Mouse (Mus musculus) forebrain, postnatal 0 days (tissue): ENCODE results near the gene Kcnk2. TPM values are rescaled to one million over a fixed set of nuclear protein-coding genes. Genes with fewer than 3 reads are reported as not detected.
A peak's percentile ranks its signal among the peaks of the same experiment; 100 is the strongest.

ENCODE experiments used
- ATAC-seq: fragments of 200-750 bp; cut with Nextera tagmentation; 2 replicates; pipeline ENCODE4 v1.8.0; 2017; ENCODE audit warnings: mild to moderate bottlenecking, moderate library complexity
- DNase-seq: peaks from one replicate; pipeline ENCODE4 v3.0.0-alpha.2; 2015
- H3K27ac ChIP-seq: fragments of 300-500 bp; sonication (generic); 2 replicates; pipeline ENCODE4 v1.5.1; 2014; ENCODE audit warnings: low read depth, mild to moderate bottlenecking, antibody characterized with exemption, low read length, moderate library complexity, mixed read lengths
- H3K27me3 ChIP-seq: fragments of 300-500 bp; sonication (generic); 2 replicates; pipeline ENCODE4 v1.6.1; 2014; ENCODE audit warnings: mild to moderate bottlenecking, low read length, mixed read lengths; ENCODE audit not compliant: insufficient read depth
- H3K36me3 ChIP-seq: fragments of 300-500 bp; sonication (generic); 2 replicates; pipeline ENCODE4 v1.6.1; 2014; ENCODE audit warnings: mild to moderate bottlenecking, moderate library complexity; ENCODE audit not compliant: insufficient read depth
- H3K4me1 ChIP-seq: fragments of 300-500 bp; sonication (generic); 2 replicates; pipeline ENCODE4 v1.6.1; 2014; ENCODE audit warnings: antibody characterized with exemption; ENCODE audit not compliant: insufficient read depth
- H3K4me2 ChIP-seq: fragments of 300-500 bp; sonication (generic); 2 replicates; pipeline ENCODE4 v1.6.1; 2014; ENCODE audit warnings: low read depth, mild to moderate bottlenecking, moderate library complexity
- H3K4me3 ChIP-seq: fragments of 300-500 bp; sonication (generic); 2 replicates; pipeline ENCODE4 v1.5.1; 2014; ENCODE audit warnings: low read depth, low read length, mixed read lengths
- H3K9ac ChIP-seq: fragments of 300-500 bp; sonication (generic); 2 replicates; pipeline ENCODE4 v1.6.1; 2014; ENCODE audit warnings: mild to moderate bottlenecking
- H3K9me3 ChIP-seq: fragments of 300-500 bp; sonication (generic); 2 replicates; pipeline ENCODE4 v1.6.1; 2016; ENCODE audit warnings: low read length
- CTCF ChIP-seq: sonication (generic); IDR thresholded peaks from 2 replicates; pipeline ENCODE4 v1.5.1; 2016; ENCODE audit warnings: antibody characterized with exemption, control low read depth, low read depth
- WGBS: fragments of 180-500 bp; shearing (Covaris S2); extraction: QIAGEN DNeasy Blood & Tissue Kit; methylation state at CpG from one replicate; pipeline ENCODE4 v1.1.7; 2014; 5-methylcytosine and 5-hydroxymethylcytosine counted together
- polyA plus RNA-seq: library from polyadenylated mRNA; unstranded; fragments of >200 nt; fragmentation: Nextera tagmentation; extraction: Ambion mirVana; gene quantifications from 2 replicates; pipeline ENCODE4 v1.2.1, GENCODE M21; 2015
- total RNA-seq: library from RNA; depleted of rRNA; stranded (reverse); fragments of >200 nt; gene quantifications from 2 replicates; pipeline ENCODE4 v1.2.3, GENCODE M21; 2014; rRNA removed

Gene Kcnk2
- total RNA-seq (19.2 and 20.9 TPM in 2 replicates), polyA plus RNA-seq (15.4 and 22.0 TPM in 2 replicates)

GRCm38 (mm10) chr1:189402223-189402943 lies at the start of gene Kcnk2:
Gene Kcnk2, minus strand, starts transcription at chr1:189402273.
- Histone ChIP-seq H3K27me3 (no peaks in the 10 kb centered on the region), H3K4me3 (no peak within 1 kb of the TSS), H3K4me1 (no peaks in the 10 kb centered on the region), H3K9ac (no peak within 1 kb of the TSS), H3K36me3 (no peaks in the 10 kb centered on the region), H3K4me2 (no peak within 1 kb of the TSS; the same call in 1 of the 2 replicates), H3K27ac (no peak within 1 kb of the TSS), H3K9me3 (no peaks in the 10 kb centered on the region)
- no peak for TF ChIP-seq CTCF
- ATAC-seq (no peak), DNase-seq (peak; percentile 20)
- 34% methylated on average over 14 of the region's 14 CpGs for WGBS

GRCm38 (mm10) chr1:189440741-189441140 lies 38.7 kb upstream of the Kcnk2 start:
- no peak overlapping the region for H3K9ac ChIP-seq
- TF ChIP-seq CTCF: no peak
- H3K27ac ChIP-seq: 0 out of 2 replicates have a peak overlapping the region, but pooled peaks have one; percentile 29
- H3K36me3 ChIP-seq: no peaks in the 10 kb centered on the region
- H3K27me3 ChIP-seq: no peaks in the 10 kb centered on the region
- no peaks in the 10 kb centered on the region for H3K9me3 ChIP-seq
- H3K4me1 ChIP-seq: no peaks in the 10 kb centered on the region
- DNase-seq: no peak
- no peak overlapping the region for H3K4me3 ChIP-seq
- WGBS: 86% methylated on average over 9 of the region's 9 CpGs
- no peak overlapping the region for H3K4me2 ChIP-seq
- ATAC-seq: no peak; the same call in 1 of the 2 replicates

GRCm38 (mm10) chr1:189437126-189437525 lies 35.1 kb upstream of the Kcnk2 start:
- no peaks in the 10 kb centered on the region for H3K36me3 ChIP-seq
- H3K4me2 ChIP-seq: no peak overlapping the region
- DNase-seq: no peak
- no peak for TF ChIP-seq CTCF
- H3K9me3 ChIP-seq: no peaks in the 10 kb centered on the region
- no peak overlapping the region for H3K9ac ChIP-seq
- H3K27me3 ChIP-seq: no peaks in the 10 kb centered on the region
- H3K4me3 ChIP-seq: no peak overlapping the region
- H3K27ac ChIP-seq: no peak overlapping the region
- no peaks in the 10 kb centered on the region for H3K4me1 ChIP-seq
- 65% methylated on average over 5 of the region's 5 CpGs for WGBS
- ATAC-seq: no peak

GRCm38 (mm10) chr1:189435452-189435851 lies 33.4 kb upstream of the Kcnk2 start:
- Histone ChIP-seq H3K4me3 (no peak overlapping the region), H3K27ac (no peak overlapping the region), H3K4me1 (no peaks in the 10 kb centered on the region), H3K36me3 (no peaks in the 10 kb centered on the region), H3K9me3 (no peaks in the 10 kb centered on the region), H3K9ac (no peak overlapping the region), H3K4me2 (no peak overlapping the region), H3K27me3 (no peaks in the 10 kb centered on the region)
- WGBS: 67% methylated on average over 10 of the region's 10 CpGs
- ATAC-seq: peak; percentile 79; the same call in 1 of the 2 replicates
- TF ChIP-seq CTCF: no peak
- DNase-seq: no peak

GRCm38 (mm10) chr1:189431479-189431878 lies 29.4 kb upstream of the Kcnk2 start:
- DNase-seq (no peak), ATAC-seq (no peak)
- no peaks in the 10 kb centered on the region for H3K4me1 ChIP-seq
- no peak overlapping the region for H3K9ac ChIP-seq
- no peak overlapping the region for H3K27ac ChIP-seq
- H3K36me3 ChIP-seq: no peaks in the 10 kb centered on the region
- TF ChIP-seq CTCF: no peak
- H3K4me3 ChIP-seq: no peak overlapping the region
- no peaks in the 10 kb centered on the region for H3K9me3 ChIP-seq
- WGBS: 15% methylated on average over 5 of the region's 5 CpGs
- no peaks in the 10 kb centered on the region for H3K27me3 ChIP-seq
- no peak overlapping the region for H3K4me2 ChIP-seq

- Histone ChIP-seq H3K4me3 (no peak overlapping the region), H3K27ac (no peak overlapping the region), H3K27me3 (no peaks in the 10 kb centered on the region), H3K9me3 (no peaks in the 10 kb centered on the region), H3K9ac (no peak overlapping the region), H3K36me3 (no peaks in the 10 kb centered on the region), H3K4me1 (no peaks in the 10 kb centered on the region), H3K4me2 (no peak overlapping the region)
- TF ChIP-seq CTCF: no peak
- ATAC-seq: peak; percentile 45; the same call in 1 of the 2 replicates
- DNase-seq: no peak
- 26% methylated on average over 4 of the region's 4 CpGs for WGBS
These were observed 28.5 kb upstream of the Kcnk2 start for GRCm38 (mm10) chr1:189430534-189430933.

GRCm38 (mm10) chr1:189429566-189429965 lies 27.5 kb upstream of the Kcnk2 start:
- DNase-seq (no peak), ATAC-seq (no peak)
- WGBS: 61% methylated on average over 10 of the region's 10 CpGs
- H3K4me2 ChIP-seq: no peak overlapping the region
- no peaks in the 10 kb centered on the region for H3K9me3 ChIP-seq
- no peak overlapping the region for H3K9ac ChIP-seq
- H3K36me3 ChIP-seq: no peaks in the 10 kb centered on the region
- no peak overlapping the region for H3K27ac ChIP-seq
- TF ChIP-seq CTCF: no peak
- H3K27me3 ChIP-seq: no peaks in the 10 kb centered on the region
- no peak overlapping the region for H3K4me3 ChIP-seq
- H3K4me1 ChIP-seq: no peaks in the 10 kb centered on the region
